Mouse (Mus musculus) C2C12 (cell line): Measurements from ENCODE around the gene Xpo4.

ENCODE experiments used
- CEBPB ChIP-seq: IDR thresholded peaks from one replicate; pipeline ENCODE4 v1.6.1; 2011; ENCODE audit warnings: low read depth, mild to moderate bottlenecking, control low read depth, moderate library complexity
- CTCF ChIP-seq: IDR thresholded peaks from one replicate; pipeline ENCODE4 v1.5.1; 2011; ENCODE audit not compliant: control insufficient read depth, insufficient read depth, insufficient read length
- MAX ChIP-seq: IDR thresholded peaks from one replicate; pipeline ENCODE4 v1.6.1; 2011; ENCODE audit warnings: mild to moderate bottlenecking, control low read depth
- MYOD1 ChIP-seq: IDR thresholded peaks from one replicate; pipeline ENCODE4 v1.6.1; 2011; ENCODE audit warnings: low read depth; ENCODE audit not compliant: control insufficient read depth, insufficient read length
- MYOG ChIP-seq: IDR thresholded peaks from one replicate; pipeline ENCODE4 v1.6.1; 2011; ENCODE audit not compliant: control insufficient read depth, insufficient read length; ENCODE audit errors: extremely low read depth
- USF1 ChIP-seq: IDR thresholded peaks from one replicate; pipeline ENCODE4 v1.6.1; 2011; ENCODE audit warnings: low read depth, mild to moderate bottlenecking, control low read depth, moderate library complexity

GRCm38 (mm10) chr14:57552945-57553344 lies 112.3 kb downstream of the Xpo4 start:
- TF ChIP-seq CTCF, result no peak
- TF ChIP-seq USF1, result no peak
- TF ChIP-seq MYOG, result no peak
- TF ChIP-seq MYOD1, result no peak
- no peak for TF ChIP-seq MAX
- TF ChIP-seq CEBPB, result no peak
